Mouse (Mus musculus) liver, adult 2 months (tissue): ENCODE measurements around the gene Txnrd1. TPM values are rescaled to one million over a fixed set of nuclear protein-coding genes. Genes with fewer than 3 reads are reported as not detected.

Experiments
- DNase-seq: peaks from one replicate; pipeline ENCODE4 v3.0.0-alpha.2; 2011; ENCODE audit warnings: low read depth, low spot score; ENCODE audit errors: extremely low read depth
- H3K27ac ChIP-seq: fragments of 200-500 bp; replicated peaks from 2 replicates; pipeline ENCODE4 v1.5.1; 2012; ENCODE audit warnings: low read depth, mild to moderate bottlenecking, control low read depth, inconsistent platforms, low read length; ENCODE audit not compliant: insufficient read depth
- H3K27me3 ChIP-seq: fragments of 200-500 bp; 2 replicates; pipeline ENCODE4 v1.6.1; 2012; ENCODE audit warnings: mild to moderate bottlenecking, moderate library complexity, low read length, inconsistent platforms; ENCODE audit not compliant: control insufficient read depth, insufficient read depth
- H3K36me3 ChIP-seq: fragments of 200-500 bp; 2 replicates; pipeline ENCODE4 v1.6.1; 2012; ENCODE audit warnings: low read length, inconsistent platforms; ENCODE audit not compliant: control insufficient read depth, insufficient read depth
- H3K4me1 ChIP-seq: fragments of 200-500 bp; 2 replicates; pipeline ENCODE4 v1.6.1; 2011; ENCODE audit warnings: low read length; ENCODE audit not compliant: control insufficient read depth, insufficient read depth
- H3K4me3 ChIP-seq: fragments of 200-500 bp; 2 replicates; pipeline ENCODE4 v1.5.1; 2011; ENCODE audit warnings: low read depth, mild to moderate bottlenecking, control low read depth, low read length, moderate library complexity; ENCODE audit not compliant: insufficient read depth
- H3K79me2 ChIP-seq: fragments of 200-500 bp; 2 replicates; pipeline ENCODE4 v1.6.1; 2012; ENCODE audit warnings: inconsistent platforms, mild to moderate bottlenecking, low read length, moderate library complexity; ENCODE audit not compliant: control insufficient read depth, insufficient read depth
- H3K9ac ChIP-seq: fragments of 200-500 bp; 2 replicates; pipeline ENCODE4 v1.6.1; 2012; ENCODE audit warnings: low read depth, mild to moderate bottlenecking, control low read depth, inconsistent platforms, low read length
- CTCF ChIP-seq: fragments of 200-500 bp; IDR thresholded peaks from 2 replicates; pipeline ENCODE4 v1.5.1; 2011; ENCODE audit warnings: low read depth, low read length, control low read depth
- POLR2A ChIP-seq: fragments of 200-500 bp; IDR thresholded peaks from 2 replicates; pipeline ENCODE4 v1.6.1; 2011; ENCODE audit warnings: low read length, control low read depth; ENCODE audit not compliant: insufficient read depth; ENCODE audit errors: extremely low read depth
- WGBS: fragments of 180-500 bp; shearing (Covaris S2); methylation state at CpG from one replicate; pipeline ENCODE4 v1.1.7; 2018; 5-methylcytosine and 5-hydroxymethylcytosine counted together
- polyA plus RNA-seq: library from polyadenylated mRNA; depleted of rRNA; stranded (reverse); fragments of >200 nt; gene quantifications from 2 replicates; pipeline ENCODE4 v1.2.3, GENCODE M21; 2012
- total RNA-seq: library from RNA; depleted of rRNA; stranded (reverse); fragments of >200 nt; gene quantifications from 2 replicates; pipeline ENCODE4 v1.2.3, GENCODE M21; 2014

Txnrd1 gene
- total and polyA plus RNA-seq, 2 experiments: 50.4 to 71.2 TPM

GRCm38 (mm10) chr10:82838390-82838789 lies 4.6 kb downstream of the Txnrd1 start:
- Histone ChIP-seq H3K36me3 (no peaks in the 10 kb centered on the region), H3K27me3 (no peaks in the 10 kb centered on the region), H3K4me3 (no peak overlapping the region), H3K4me1 (no peaks in the 10 kb centered on the region), H3K9ac (no peak overlapping the region), H3K79me2 (no peaks in the 10 kb centered on the region), H3K27ac (no peak overlapping the region)
- peak; percentile 52 for DNase-seq
- TF ChIP-seq CTCF (no peak), POLR2A (no peak)
- WGBS: 52% methylated on average over 7 of the region's 7 CpGs

DNA sequence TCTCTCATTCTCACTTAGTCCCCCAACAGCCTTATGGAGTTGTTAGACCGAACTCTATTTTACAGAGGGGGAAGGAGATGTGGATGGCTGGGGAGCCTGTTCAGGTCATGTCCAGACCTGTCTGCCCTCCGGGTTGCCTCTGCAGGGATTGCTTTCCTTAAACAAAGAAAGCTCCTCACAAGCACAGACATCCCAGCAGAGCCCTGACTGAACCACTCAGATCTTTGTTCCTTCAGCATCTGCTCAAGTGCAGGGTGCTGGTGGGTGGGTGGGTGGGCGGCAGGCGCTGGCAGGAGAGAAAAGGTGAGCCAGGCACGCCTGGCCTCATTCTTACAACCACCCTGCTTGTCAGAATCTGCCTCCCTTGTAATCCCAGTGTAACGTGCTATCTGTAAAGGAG lies 10.3 kb downstream of the Txnrd1 start:
- WGBS: 79% methylated on average over 6 of the region's 6 CpGs
- peaks cover 3% of the 10 kb centered on the region; the same call in 1 of the 2 replicates for H3K4me1 ChIP-seq
- no peak overlapping the region for H3K4me3 ChIP-seq
- H3K27ac ChIP-seq: no peak overlapping the region
- TF ChIP-seq CTCF (no peak), POLR2A (no peak)
- no peaks in the 10 kb centered on the region for H3K27me3 ChIP-seq
- DNase-seq: no peak
- no peaks in the 10 kb centered on the region for H3K79me2 ChIP-seq
- H3K9ac ChIP-seq: no peak overlapping the region
- no peaks in the 10 kb centered on the region for H3K36me3 ChIP-seq

GRCm38 (mm10) chr10:82844731-82845130 lies 11.0 kb downstream of the Txnrd1 start:
- 84% methylated on average over 7 of the region's 8 CpGs for WGBS
- DNase-seq: no peak
- no peak overlapping the region for H3K4me3 ChIP-seq

DNA sequence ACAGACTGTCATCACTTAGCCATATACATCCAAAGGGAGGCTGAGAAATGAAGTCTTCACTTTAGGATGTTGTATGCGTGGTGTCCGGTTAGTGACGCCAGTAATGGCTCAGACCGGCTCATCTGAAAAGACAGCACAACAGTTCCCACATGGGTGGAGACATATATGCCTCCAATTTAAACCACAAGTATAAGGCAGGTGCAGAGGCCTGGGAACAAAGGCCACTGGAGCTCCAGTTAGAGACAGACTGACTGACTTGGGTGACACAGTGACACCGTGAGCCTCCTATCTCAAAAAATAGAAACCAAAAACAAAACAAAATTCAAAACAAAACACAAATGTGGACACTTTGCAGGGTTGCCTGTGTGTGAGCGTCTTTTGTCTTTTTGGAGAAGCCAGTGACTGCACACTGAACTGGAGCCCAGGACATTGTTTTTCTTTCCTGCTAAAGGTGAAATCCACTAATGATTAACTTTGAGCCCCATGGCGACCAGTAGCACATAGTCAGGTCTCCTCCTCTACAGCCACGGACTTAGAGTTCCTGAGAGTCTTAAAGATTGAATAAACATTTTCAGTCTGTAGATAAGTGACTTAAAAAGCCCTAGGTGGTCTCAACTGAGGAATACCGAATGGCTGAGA lies 14.2 kb downstream of the Txnrd1 start:
- peak overlapping the region; percentile 6 for H3K27ac ChIP-seq
- no peak overlapping the region for H3K9ac ChIP-seq
- no peaks in the 10 kb centered on the region for H3K36me3 ChIP-seq
- peaks cover 3% of the 10 kb centered on the region; the same call in 1 of the 2 replicates for H3K4me1 ChIP-seq
- H3K79me2 ChIP-seq: no peaks in the 10 kb centered on the region
- H3K27me3 ChIP-seq: no peaks in the 10 kb centered on the region
- WGBS: 38% methylated on average over 9 of the region's 9 CpGs
- TF ChIP-seq CTCF: no peak
- no peak for TF ChIP-seq POLR2A
- DNase-seq: peak; percentile 80
- H3K4me3 ChIP-seq: no peak overlapping the region

More at GRCm38 (mm10) chr10:82844731-82845130, 11.0 kb downstream of the Txnrd1 start:
- Histone ChIP-seq H3K36me3 (no peaks in the 10 kb centered on the region), H3K4me1 (peaks cover 3% of the 10 kb centered on the region; the same call in 1 of the 2 replicates), H3K9ac (no peak overlapping the region), H3K27me3 (no peaks in the 10 kb centered on the region), H3K79me2 (no peaks in the 10 kb centered on the region), H3K27ac (no peak overlapping the region)
- no peak for TF ChIP-seq CTCF

DNA sequence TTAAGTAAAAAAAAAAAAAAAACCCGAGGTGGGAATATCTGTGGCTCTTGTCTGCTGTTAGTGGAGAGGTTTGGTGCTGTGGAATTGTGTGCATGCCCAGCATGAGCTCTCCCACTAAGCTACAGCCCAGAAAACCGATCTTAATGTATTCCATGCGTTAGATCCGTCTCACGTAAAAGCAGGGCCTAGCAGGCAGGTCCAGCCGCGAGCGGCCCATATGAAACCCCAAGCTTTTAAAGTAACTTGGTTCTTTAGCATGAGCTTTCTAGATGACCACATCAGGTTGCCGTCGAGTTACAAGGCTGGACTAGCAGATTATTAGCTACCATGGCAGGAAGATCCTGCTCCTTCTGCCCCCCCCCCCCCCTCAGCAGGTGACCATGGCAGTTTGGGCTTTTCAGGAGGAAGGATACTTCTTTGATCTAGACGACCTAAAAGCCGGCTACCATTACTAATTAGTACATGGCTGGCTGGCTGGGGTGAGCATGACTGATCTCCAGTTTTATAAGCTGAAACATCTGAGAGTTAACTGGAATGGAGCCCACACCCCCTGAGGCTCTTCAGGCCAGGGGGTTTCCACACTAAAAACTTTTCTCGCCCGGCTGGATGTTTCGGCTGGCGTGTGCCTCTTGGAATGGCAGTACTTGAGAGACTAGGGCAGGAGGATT lies 16.1 kb downstream of the Txnrd1 start:
- WGBS: 90% methylated on average over 16 of the region's 16 CpGs
- DNase-seq: no peak
- Histone ChIP-seq H3K9ac (no peak overlapping the region), H3K79me2 (no peaks in the 10 kb centered on the region), H3K4me1 (peaks cover 3% of the 10 kb centered on the region; the same call in 1 of the 2 replicates), H3K36me3 (no peaks in the 10 kb centered on the region), H3K4me3 (no peak overlapping the region), H3K27me3 (no peaks in the 10 kb centered on the region), H3K27ac (no peak overlapping the region)
- TF ChIP-seq POLR2A: no peak

DNA sequence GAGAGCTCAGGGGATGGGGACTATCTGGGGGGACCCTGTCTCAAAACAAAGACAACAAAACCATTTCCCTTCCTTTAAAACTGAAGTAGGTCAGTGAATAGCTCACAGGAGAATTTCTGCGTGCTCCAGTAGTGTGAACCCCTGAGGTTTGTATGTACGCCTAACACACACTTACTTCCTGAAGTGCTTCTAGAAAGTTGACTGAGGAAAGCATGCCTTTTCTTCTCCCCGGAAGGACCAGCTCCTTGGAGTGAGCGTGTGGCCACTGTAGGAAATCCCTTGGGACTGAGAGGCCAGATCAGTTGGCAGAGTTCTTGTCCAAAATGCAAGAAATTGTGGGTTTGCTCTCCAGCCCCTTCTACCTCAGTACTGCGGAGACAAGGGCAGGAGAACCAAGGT lies 16.6 kb downstream of the Txnrd1 start:
- Histone ChIP-seq H3K79me2 (no peaks in the 10 kb centered on the region), H3K27me3 (no peaks in the 10 kb centered on the region), H3K9ac (no peak overlapping the region), H3K4me3 (no peak overlapping the region), H3K27ac (no peak overlapping the region), H3K36me3 (no peaks in the 10 kb centered on the region), H3K4me1 (peaks cover 3% of the 10 kb centered on the region; the same call in 1 of the 2 replicates)
- WGBS: 89% methylated on average over 5 of the region's 5 CpGs
- DNase-seq: no peak
- TF ChIP-seq POLR2A: no peak
- no peak for TF ChIP-seq CTCF
